Mouse (Mus musculus) liver, embryonic 11.5 days (tissue): ENCODE data around the gene Slc7a15. TPM values are rescaled to one million over a fixed set of nuclear protein-coding genes. Genes with fewer than 3 reads are reported as not detected.
A peak's percentile ranks its signal among the peaks of the same experiment; 100 is the strongest.
"Not testable (repeated sequence)": the region's sequence is repeated elsewhere in the genome, so short reads cannot be mapped to it uniquely, and the experiment has no call there.

Source experiments
- ATAC-seq: fragments of 200-750 bp; cut with Nextera tagmentation; replicated peaks from 2 replicates; pipeline ENCODE4 v1.8.0; 2017; ENCODE audit warnings: moderate number of reproducible peaks, mild to moderate bottlenecking, moderate TSS enrichment, moderate library complexity; ENCODE audit not compliant: low FRiP score
- DNase-seq: peaks from one replicate; pipeline ENCODE4 v3.0.0-alpha.2; 2017; ENCODE audit warnings: low spot score
- H3K27ac ChIP-seq: fragments of 300-500 bp; sonication (generic); 2 replicates; pipeline ENCODE4 v1.5.1; 2014; ENCODE audit warnings: mild to moderate bottlenecking, low read depth, low read length, control low read depth
- H3K27me3 ChIP-seq: fragments of 300-500 bp; sonication (generic); replicated peaks from 2 replicates; pipeline ENCODE4 v1.6.1; 2014; ENCODE audit warnings: low read length, mixed read lengths; ENCODE audit not compliant: control insufficient read depth, insufficient read depth
- H3K36me3 ChIP-seq: fragments of 300-500 bp; sonication (generic); 2 replicates; pipeline ENCODE4 v1.6.1; 2014; ENCODE audit warnings: mild to moderate bottlenecking, low read length, moderate library complexity, mixed read lengths; ENCODE audit not compliant: control insufficient read depth, insufficient read depth
- H3K4me1 ChIP-seq: fragments of 300-500 bp; sonication (generic); replicated peaks from 2 replicates; pipeline ENCODE4 v1.6.1; 2014; ENCODE audit warnings: low read length, mixed read lengths; ENCODE audit not compliant: control insufficient read depth, insufficient read depth
- H3K4me2 ChIP-seq: fragments of 300-500 bp; sonication (generic); 2 replicates; pipeline ENCODE4 v1.6.1; 2014; ENCODE audit warnings: mild to moderate bottlenecking, control low read depth, moderate library complexity
- H3K4me3 ChIP-seq: fragments of 300-500 bp; sonication (generic); 2 replicates; pipeline ENCODE4 v1.5.1; 2014; ENCODE audit warnings: low read depth, low read length, control low read depth
- H3K9ac ChIP-seq: fragments of 300-500 bp; sonication (generic); 2 replicates; pipeline ENCODE4 v1.6.1; 2014; ENCODE audit warnings: low read depth, low read length, control low read depth
- H3K9me3 ChIP-seq: fragments of 300-500 bp; sonication (generic); 2 replicates; pipeline ENCODE4 v1.6.1; 2016; ENCODE audit warnings: low read length, inconsistent platforms, mixed read lengths; ENCODE audit not compliant: control insufficient read depth
- WGBS: fragments of 180-500 bp; shearing (Covaris S2); extraction: QIAGEN DNeasy Blood & Tissue Kit; methylation state at CpG from one replicate; pipeline ENCODE4 v1.1.7; 2014; 5-methylcytosine and 5-hydroxymethylcytosine counted together
- polyA plus RNA-seq: library from polyadenylated mRNA; unstranded; fragments of >200 nt; fragmentation: Nextera tagmentation; extraction: Ambion mirVana; gene quantifications from 2 replicates; pipeline ENCODE4 v1.2.1, GENCODE M21; 2014

The Slc7a15 gene
- polyA plus RNA-seq, 1 experiment from 2014 or later: not detected

DNA sequence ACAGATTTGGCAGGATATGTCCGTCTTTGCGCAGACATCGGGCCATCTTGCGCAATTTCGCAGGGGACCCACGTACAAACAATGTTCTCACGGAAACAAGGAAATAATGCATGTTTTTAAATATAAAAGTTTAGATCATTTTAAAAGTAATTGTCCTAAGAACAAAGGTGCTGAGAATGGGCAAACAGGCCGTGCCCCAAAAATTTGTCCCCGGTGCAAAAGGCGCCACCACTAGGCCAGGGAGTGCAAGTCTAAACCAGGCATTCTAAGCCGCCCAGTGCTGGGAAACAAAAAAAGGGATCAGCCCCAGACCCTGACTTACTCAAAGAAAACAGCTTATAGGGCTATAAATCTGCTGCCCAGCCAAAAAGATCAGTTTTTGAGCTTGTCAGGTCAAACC lies 25.5 kb downstream of the Slc7a15 start:
- Histone ChIP-seq H3K27me3 (no peaks in the 10 kb centered on the region; the same call in 1 of the 2 replicates), H3K9ac (no peak overlapping the region), H3K4me1 (no peaks in the 10 kb centered on the region), H3K4me2 (no peak overlapping the region), H3K36me3 (no peaks in the 10 kb centered on the region), H3K4me3 (no peak overlapping the region), H3K27ac (no peak overlapping the region), H3K9me3 (no peaks in the 10 kb centered on the region)
- DNase-seq (no peak), ATAC-seq (no peak)
- 72% methylated on average over 11 of the region's 11 CpGs for WGBS

DNA sequence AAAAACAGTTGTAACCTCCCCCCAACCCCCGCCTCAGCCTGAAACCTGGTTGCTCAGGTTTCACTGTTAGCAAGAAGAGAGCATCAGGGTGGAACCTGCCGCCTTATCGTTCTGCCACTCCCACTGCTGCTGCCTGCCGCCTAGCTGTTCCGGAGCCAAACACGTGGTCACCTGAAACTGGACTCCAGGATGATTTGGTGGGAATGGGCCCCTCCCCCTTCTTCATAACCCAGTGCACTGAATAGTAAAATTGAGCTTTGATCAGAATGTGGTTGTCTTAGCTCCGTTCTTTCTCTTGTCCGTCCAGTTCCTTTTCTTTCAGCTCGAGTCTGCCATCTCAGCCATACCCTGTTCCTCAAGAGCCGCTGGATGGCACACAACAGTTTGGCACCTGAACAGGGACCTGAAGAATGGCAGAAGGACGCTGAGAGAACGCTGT lies 26.9 kb downstream of the Slc7a15 start:
- not testable (repeated sequence) for H3K9ac ChIP-seq, ATAC-seq, H3K4me1 ChIP-seq, H3K27ac ChIP-seq, H3K27me3 ChIP-seq, H3K4me3 ChIP-seq, H3K36me3 ChIP-seq, H3K9me3 ChIP-seq, DNase-seq
- peak overlapping the region; percentile 34 for H3K4me2 ChIP-seq
- WGBS: 33% methylated on average over 12 of the region's 12 CpGs

DNA sequence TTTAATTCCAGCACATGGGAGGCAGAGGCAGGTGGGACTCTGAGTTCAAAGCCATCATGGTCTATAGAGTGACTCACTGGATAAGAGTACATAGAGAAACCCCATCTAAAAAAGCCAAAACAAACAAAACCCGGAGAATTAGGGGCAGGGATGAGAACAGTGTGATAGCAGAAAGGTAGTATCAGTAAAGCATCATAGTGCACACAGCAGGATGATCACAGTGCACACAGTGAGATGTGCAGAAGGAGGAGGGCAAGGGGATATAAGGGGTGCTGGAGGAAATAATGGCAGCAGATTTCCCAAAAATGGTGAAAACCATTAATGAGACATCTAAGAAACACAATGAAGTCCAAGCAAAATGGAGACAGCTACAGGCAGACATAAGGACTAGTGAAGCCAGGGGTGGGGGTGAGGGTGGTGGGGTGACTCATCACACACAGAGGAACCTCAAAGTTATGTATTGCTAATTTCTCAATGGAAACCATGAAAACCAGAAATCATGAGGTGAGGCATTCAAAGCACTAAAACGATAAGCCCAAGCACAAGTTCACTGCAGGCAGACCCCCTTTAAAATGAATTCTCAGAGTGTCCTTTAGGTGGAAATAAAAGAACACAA lies 27.5 kb downstream of the Slc7a15 start:
- not testable (repeated sequence) for H3K27me3 ChIP-seq, H3K4me1 ChIP-seq, H3K4me3 ChIP-seq, H3K4me2 ChIP-seq, H3K36me3 ChIP-seq, ATAC-seq, H3K9ac ChIP-seq, DNase-seq, H3K9me3 ChIP-seq, H3K27ac ChIP-seq
- 76% methylated on average over 2 of the region's 2 CpGs for WGBS

DNA sequence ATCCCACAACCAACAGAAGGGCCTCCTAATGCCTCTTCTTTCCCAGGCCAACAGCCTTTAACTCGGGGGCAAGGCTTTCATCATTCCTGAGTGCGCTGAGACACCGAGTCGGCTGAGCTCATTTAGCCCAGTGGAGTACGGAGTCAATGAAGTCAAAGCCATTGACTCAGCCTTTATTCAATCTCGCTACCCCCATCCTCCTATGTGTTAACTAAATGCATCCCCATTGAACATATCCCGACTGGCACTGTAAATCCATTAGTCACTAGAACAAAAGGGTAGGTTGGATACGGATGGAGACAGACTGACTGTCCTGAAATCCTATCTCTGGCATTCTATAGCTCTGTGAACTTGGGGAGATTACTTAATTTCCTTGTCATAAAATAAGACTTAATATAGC lies 36.7 kb downstream of the Slc7a15 start:
- ATAC-seq, DNase-seq, H3K4me3 ChIP-seq, H3K4me2 ChIP-seq, H3K9ac ChIP-seq, H3K27ac ChIP-seq, H3K9me3 ChIP-seq, H3K36me3 ChIP-seq, H3K27me3 ChIP-seq, H3K4me1 ChIP-seq: not testable (repeated sequence)
- WGBS: 87% methylated on average over 8 of the region's 8 CpGs

DNA sequence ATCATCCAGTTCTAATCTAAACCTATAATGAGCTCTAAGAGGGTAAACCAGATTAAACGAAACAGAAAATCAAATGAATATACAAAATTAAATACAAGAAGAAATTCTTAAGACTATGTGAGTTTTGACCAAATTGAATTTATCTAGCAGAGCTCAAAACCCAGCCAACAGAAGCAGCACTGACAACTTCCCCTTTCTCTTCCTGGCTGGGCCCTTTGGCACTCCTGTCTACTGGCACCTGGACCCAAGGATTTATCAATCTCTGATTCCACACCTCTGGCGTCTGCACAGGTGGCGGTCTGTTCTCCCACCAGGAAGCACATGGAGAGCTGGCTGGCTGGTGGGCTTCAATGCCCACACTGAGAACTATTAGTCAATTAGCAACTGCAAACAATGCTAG lies 39.0 kb downstream of the Slc7a15 start:
- H3K9ac ChIP-seq, H3K27ac ChIP-seq, H3K9me3 ChIP-seq, ATAC-seq, H3K4me1 ChIP-seq, DNase-seq, H3K36me3 ChIP-seq, H3K4me2 ChIP-seq, H3K27me3 ChIP-seq, H3K4me3 ChIP-seq: not testable (repeated sequence)
- WGBS: 61% methylated on average over 3 of the region's 3 CpGs

DNA sequence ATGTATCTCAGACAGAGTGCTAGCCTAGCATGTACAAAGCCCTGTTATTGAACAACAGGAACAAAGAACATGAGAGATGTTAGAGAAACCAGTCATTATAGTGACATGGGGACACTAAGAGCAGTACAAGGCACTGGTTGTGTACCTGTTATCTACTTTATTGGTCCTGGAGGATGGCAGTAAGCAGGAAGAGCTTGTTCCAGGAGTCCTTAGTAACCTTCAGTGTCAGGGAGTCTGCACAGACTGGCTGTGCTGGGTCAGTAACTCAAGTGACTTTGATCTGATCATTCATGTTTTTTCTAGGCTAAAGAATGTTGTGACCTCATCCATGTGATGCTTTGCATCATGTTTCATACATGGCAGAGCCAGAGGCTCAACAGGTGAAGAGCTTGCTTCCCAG lies 42.7 kb downstream of the Slc7a15 start:
- DNase-seq: no peak
- Histone ChIP-seq H3K36me3 (no peaks in the 10 kb centered on the region), H3K9me3 (no peaks in the 10 kb centered on the region), H3K4me1 (no peaks in the 10 kb centered on the region), H3K27me3 (no peaks in the 10 kb centered on the region), H3K4me2 (no peak overlapping the region), H3K4me3 (no peak overlapping the region), H3K27ac (no peak overlapping the region), H3K9ac (no peak overlapping the region)
- ATAC-seq: no peak

DNA sequence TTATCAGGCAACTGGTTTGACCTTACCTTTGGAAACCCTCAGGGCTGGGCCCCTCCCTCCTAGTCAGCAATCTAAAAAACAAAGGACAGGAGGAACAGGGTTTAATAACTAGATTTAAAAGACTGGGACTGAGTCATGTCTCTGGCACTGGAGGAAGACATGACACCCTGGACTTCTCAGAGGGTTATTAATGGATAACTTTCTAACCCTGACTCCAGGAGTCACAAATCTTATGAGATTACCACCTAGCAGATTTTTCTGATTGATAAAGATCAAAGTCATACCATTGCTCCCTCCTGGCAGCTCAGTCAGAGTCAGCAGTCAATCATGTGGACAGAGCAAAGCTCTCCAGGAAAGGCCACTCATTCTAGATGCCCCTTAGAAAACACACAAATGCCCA lies 43.4 kb downstream of the Slc7a15 start:
- DNase-seq (no peak), ATAC-seq (no peak)
- H3K27me3 ChIP-seq: no peaks in the 10 kb centered on the region
- no peak overlapping the region for H3K4me2 ChIP-seq
- no peak overlapping the region for H3K9ac ChIP-seq
- no peaks in the 10 kb centered on the region for H3K36me3 ChIP-seq
- H3K4me3 ChIP-seq: no peak overlapping the region
- H3K4me1 ChIP-seq: no peaks in the 10 kb centered on the region
- no peak overlapping the region for H3K27ac ChIP-seq
- H3K9me3 ChIP-seq: no peaks in the 10 kb centered on the region

DNA sequence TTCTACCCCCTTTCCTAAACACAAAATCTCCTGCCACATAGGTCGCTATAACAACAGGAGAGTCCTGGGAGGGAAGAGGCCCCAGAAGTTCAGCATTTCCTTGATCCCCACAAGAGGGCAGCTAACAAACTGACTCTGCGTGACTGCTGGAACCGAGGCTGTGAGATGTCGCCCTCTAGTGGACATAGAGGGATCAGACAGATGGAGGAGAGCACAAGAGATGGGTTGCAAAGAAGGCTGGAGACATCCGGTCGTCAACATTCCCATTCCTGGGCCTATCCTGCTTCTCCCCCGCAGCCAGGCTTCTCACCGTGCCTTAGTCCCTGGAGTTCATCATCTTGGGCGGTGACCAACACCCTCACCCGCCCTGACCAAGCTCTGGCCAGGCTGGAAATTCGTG lies 51.5 kb downstream of the Slc7a15 start:
- H3K36me3 ChIP-seq: no peaks in the 10 kb centered on the region
- H3K27ac ChIP-seq: no peak overlapping the region
- H3K4me2 ChIP-seq: no peak overlapping the region
- no peaks in the 10 kb centered on the region for H3K27me3 ChIP-seq
- H3K4me3 ChIP-seq: no peak overlapping the region
- 14% methylated on average over 11 of the region's 11 CpGs for WGBS
- no peaks in the 10 kb centered on the region; the same call in 1 of the 2 replicates for H3K4me1 ChIP-seq
- H3K9ac ChIP-seq: no peak overlapping the region
- peak; percentile 68 for ATAC-seq
- no peaks in the 10 kb centered on the region for H3K9me3 ChIP-seq
- peak; percentile 75 for DNase-seq

DNA sequence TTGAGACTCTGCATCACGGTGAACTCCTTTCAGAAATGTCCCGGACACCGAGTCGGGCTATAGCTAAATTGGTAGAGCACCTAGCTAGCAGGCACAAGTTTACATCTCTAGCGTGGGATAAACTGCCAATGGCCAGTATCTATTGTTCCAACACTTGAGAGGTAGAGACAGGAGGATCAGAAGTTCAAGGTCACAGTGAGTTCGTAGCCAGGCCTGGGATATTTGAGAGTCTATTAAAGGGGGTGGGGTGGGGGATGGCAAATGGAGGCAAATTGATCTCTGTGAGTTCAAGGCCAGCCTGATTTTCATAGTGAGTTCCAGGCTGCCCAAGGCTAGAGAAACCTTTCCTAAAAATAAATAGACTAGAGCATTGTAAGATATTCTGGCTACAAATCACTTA lies 52.1 kb downstream of the Slc7a15 start:
- H3K9me3 ChIP-seq: no peaks in the 10 kb centered on the region
- no peaks in the 10 kb centered on the region for H3K36me3 ChIP-seq
- DNase-seq (no peak), ATAC-seq (no peak)
- H3K4me1 ChIP-seq: no peaks in the 10 kb centered on the region; the same call in 1 of the 2 replicates
- no peaks in the 10 kb centered on the region for H3K27me3 ChIP-seq
- 82% methylated on average over 6 of the region's 6 CpGs for WGBS
- H3K4me2 ChIP-seq: no peak overlapping the region
- H3K27ac ChIP-seq: no peak overlapping the region
- H3K4me3 ChIP-seq: no peak overlapping the region
- no peak overlapping the region for H3K9ac ChIP-seq
